Mouse (Mus musculus) lung, postnatal 25 days (tissue): ENCODE measurements around the gene Ifrd2.
A peak's percentile ranks its signal among the peaks of the same experiment; 100 is the strongest.

ENCODE experiments used
- DNase-seq: peaks from one replicate; pipeline ENCODE4 v3.0.0; 2022; ENCODE audit warnings: low spot score

Ifrd2 gene

DNA sequence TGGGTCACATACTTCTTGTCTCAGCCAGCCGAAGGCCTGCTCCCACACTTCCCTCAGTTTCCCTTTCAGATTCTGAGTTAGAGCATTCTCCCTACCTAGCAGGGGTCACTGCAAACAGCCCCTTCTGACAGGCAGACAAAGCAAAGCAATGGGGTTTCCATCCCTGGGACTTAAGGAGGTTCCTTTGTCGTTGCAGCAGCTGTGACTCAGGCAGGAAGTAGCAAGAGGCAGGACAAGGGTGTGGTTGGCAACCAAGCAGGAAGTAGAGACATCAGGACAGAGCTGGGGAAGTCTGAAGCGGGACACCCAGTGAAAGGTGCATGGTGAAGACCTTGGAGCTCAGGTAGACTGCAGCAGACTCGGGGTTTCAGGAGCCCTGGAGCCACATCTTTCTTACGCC, 37.1 kb downstream of the Ifrd2 start:
- DNase-seq, result peak; percentile 81

DNA sequence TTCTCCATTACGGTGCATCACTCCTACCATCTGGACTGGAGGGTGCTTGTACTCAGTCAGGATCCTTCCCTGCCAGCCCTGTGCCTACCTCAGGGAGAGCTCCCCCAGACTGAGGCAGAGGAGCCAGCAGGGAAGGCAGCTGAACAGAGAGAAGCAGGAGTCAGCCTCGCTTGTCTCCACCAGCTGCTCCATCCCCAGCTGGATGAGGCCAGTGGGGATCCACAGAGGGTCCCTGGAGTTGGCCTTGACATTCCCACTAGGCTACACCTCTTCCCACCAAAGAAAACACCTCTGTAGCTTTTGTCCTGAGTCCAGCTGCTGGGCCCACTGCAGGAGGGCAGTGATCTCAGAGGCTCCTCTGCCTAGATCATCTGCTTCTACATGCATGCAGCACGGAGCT, 37.5 kb downstream of the Ifrd2 start:
- no peak for DNase-seq

DNA sequence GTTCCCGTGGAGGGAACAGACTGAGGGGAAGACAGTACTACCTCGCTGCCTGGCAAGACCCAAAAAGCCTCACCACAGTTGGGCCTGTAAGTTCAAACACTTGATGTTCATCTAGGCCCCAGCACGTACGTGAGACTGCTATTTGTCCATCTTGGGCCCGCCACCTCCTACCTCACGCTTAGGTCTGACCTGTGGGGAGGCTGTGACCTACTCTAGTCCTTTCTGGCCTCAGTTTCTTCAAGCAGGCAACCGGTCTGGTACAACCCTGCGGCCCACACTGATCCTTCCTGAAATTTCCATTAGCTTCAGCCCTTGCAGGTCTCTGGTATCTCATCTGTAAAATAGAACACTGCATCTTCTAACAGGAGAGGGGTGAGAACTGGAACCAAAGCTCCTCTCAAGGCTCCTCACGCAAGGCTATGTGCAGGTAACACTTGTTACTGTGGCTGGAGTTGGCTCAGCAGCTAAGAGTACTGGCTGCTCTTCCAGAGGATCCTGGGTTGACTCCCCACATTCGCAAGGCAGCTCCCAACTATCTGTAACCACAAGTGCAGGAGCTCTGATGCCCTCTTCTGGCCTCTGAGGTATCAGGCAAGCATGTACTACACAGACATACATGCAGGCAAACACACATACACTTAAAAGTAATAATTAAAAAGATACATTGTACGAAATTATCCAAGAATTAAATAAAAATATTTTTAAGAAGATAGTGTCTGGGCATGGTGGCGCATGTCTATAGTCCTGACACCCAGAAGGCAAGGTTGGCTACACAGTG, 38.1 kb downstream of the Ifrd2 start:
- DNase-seq, result no peak

DNA sequence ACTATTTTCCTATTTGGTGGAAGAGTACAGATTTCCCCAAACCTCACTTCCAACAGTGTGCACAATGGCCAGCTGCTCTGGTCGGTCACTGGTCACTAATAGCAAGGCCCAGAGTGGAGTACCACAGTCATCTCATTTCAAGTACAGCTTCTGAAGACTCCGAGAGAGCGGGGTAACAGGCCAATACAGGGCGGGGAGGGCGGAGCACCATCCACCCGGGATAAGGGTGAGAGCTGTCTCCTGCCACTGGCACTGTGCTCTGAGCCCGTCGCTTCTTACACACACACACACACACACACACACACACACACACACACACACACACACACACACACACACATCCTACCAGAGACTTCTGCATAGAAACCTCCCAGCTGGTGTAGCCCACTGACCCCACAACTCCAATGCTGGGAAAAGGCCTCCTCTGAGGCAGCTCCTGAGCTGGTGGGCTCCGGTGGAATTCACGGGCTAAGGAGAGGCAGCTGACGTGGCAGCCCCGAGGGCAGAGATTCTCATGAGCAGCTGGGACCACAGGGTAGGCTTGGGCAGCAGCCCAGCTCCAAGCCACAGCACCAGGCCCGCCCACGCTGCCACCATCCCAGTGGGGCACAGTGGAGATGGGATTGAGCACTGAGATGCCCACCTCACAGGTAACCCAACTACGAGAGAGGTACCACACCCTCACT, 38.9 kb downstream of the Ifrd2 start:
- no peak for DNase-seq

DNA sequence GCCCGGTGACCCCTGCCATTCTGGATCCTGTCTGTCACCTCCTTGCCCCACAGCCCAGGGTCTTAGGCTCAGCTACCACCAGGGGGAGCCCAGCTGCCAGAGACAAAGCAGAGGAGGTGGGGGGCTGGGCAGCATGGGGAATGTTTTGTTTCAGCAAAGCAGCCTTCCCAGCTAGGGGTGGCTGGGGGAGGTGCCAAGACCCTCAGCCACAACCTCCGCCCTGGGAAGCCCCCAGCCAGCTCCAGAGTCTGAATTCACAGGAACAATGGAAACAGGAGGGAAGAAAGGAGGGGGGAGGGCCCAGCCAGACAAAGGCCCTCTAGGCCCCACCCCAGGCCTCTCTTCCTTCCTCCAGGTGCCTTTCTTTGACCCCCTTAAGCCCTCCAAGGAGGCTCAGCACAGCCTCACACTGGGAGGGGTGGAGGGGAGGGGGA, 39.4 kb downstream of the Ifrd2 start:
- peak; percentile 88 for DNase-seq

DNA sequence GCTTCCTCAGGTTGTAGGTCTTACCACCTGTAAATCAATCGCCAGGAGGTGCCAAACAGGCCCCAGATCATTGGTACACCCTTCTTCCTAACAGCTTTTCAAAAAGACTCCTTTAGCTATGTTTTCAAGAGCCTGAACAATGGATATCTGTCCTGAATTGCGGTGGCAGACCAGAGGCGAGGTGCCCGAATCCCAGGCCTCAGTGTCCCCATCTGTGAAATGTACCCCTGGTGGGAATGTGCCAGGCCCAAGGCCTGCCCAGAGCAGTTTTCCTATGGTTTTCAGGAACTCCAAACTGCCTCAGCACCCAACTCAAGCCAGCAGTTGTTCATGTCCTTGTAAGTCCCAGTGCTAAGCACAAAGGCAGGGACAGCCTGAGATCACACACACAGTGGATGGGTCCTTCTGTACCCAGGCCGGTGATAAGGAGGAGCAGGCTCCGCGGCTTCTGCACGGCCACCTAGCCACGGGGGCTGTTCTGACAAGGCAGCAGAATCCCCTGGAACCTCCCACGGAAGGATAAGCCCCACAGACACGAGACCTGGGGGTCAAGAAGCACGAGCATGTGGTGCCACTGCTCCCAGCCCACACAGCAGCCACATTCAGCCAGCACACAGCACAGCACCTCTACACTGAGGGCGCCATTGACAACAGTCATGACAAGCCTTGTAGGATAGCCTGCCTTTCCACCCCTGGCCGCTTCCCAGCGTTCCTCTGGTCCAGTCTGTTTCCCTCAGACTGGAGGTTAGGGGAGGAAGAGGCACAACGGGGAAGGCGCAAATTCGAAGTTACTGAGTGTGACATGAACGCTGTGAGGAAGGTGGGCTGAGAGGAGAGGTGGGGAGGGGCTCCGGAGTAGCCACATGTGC, 40.2 kb downstream of the Ifrd2 start:
- no peak for DNase-seq

DNA sequence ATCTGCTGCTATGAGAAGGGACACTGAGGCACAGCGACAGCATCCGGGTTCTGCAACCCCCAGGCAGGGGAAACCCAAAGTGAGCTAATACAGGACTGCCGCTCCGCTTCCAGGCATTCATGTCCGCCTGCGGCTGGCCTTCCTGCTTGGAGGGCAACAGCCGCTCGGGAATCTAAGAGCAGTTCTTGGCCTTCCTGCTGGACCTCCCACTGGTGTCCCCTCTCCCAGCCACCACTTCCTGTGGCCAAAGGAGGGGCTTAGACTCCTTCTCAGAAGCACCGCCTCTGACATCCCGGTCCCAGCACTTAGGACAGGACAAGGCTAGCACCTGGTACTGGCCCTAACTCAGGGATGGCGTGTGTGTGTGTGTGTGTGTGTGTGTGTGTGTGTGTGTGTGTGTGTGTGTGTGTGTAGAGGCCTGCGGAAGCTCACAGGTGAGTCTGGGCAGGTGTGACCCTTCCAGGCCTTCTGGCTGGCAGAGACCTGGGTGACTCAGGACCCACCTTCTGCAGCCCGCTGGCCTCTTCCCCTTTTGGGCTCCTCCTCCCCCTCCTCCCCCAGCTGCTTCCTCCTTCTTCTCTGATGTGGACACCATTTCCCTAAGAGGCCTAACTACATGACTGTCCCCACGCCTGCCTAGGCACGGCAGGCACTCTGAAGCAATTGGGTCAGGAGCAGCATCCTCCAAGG, 41.4 kb downstream of the Ifrd2 start:
- DNase-seq, result no peak

DNA sequence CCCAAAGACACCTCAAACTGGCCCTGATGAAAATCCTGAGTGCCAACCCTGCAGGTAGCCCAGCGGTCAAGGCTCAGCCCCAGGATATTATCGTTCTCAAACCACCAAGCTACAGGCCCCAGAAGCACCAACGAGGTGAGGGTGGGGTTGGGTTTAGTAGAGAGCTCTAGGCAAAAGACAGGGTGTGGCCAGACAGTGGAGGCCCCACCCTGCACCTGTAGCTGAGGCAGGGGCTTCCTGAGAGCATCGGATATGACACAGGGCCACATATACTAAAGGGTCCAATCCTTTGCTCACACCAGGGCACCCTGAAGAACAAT, 41.9 kb downstream of the Ifrd2 start:
- no peak for DNase-seq

DNA sequence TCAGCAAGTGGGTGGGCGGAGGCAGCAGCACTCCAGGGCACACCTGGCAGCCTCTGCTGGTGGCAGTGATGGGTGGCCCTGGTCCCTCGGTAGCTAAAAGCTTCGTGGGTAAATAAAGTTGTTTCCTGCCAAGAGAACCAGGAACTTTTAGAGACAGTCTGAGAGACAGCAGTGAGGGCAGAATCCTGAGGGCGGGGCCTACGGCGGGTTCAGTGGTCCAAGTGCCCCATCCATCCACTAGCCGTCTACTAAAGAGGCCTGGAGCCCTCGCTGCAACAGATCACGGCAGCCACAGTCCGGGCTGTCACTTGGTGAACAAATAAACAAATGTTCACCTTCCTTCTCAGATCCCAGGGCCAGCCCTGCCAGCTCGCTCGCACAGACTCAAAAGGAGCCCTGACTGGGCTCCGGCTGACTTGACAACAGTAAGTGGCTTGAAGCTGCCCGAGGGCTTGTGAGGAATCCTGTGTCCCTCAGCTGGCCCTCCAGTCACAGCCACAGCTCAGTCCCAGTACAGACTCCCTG, 42.5 kb downstream of the Ifrd2 start:
- no peak for DNase-seq

DNA sequence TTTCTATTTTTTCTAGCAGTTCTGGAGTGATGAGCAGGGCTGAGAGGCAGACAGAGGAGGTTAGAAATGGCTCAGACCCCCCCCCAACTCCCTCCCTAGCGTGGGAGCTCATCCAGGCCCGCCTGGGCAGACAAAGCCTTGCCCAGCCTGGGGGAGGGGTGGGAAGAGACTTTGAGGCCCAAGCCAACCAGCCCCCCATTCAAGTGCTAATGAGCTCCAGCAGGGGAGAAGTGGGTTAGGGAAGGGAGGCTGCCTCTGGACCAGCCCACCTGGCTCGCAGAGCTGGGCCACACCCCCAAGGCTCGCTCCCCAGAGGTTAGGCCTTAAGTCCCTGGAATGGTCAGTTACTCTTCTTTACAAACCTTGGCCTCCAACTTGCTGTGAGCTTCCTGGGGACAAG, 43.1 kb downstream of the Ifrd2 start:
- no peak for DNase-seq

DNA sequence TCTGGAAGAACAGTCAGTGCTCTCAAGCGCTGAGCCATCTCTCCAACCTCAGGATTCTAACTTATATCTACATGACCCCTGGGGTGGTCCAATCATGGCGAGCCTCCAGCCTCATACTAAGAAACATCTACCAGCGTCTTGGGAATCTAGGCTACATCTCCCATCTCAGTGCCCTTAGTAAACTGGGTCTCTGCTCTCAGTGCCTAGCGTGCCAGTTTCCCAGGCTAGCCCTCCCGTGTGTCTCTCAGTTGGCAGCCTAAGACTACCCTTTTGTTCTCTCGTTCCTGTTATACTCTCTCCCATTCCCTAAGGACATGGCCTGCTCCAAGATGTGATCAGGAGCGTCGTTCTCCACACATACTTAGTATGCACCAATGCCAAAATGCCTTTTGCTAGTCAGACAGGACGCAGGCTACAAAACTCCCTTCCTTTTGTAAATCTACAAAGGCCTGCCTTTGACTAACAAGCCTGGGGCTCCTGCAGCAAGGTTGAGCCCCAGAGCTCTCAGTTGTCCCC, 43.9 kb downstream of the Ifrd2 start:
- no peak for DNase-seq

DNA sequence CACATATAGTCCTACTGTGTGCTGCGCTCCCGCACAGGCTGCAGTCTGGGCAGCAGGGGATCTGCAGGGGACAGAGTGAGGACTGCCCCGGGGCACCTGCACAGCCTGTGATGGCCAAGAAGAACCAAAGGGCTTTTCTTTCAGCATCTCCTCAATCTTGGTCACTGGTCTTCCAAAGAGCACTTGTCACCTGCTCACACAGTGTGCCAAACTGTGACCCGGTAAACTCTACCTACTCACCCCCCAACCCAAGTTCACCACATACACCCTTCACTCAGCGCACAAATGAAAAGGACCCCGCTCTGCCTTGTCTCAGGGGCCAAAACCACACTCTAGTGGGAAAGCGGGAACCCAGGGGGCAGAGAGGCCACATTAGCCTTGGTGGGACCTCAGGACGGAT, 44.4 kb downstream of the Ifrd2 start:
- DNase-seq, result no peak

DNA sequence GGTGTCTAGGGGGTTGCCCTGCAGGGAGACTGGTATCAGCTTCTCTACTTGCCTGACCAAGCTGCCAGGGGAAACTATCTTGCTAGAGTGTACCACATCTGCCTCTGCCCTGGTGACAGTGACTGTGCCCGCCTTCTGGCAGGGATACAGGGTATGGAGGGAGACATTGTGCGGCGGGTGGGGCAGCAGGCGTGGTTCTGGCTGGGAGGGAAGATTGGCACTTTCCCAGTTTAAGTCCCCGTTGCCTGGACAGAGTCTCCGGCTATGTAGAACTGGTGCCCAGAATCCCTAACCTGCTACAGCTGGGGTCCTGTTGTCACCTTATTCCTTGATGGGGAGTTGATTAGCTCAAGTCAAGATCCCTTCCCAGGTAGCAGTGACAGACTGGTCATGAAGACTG, 45.0 kb downstream of the Ifrd2 start:
- peak; percentile 78 for DNase-seq

DNA sequence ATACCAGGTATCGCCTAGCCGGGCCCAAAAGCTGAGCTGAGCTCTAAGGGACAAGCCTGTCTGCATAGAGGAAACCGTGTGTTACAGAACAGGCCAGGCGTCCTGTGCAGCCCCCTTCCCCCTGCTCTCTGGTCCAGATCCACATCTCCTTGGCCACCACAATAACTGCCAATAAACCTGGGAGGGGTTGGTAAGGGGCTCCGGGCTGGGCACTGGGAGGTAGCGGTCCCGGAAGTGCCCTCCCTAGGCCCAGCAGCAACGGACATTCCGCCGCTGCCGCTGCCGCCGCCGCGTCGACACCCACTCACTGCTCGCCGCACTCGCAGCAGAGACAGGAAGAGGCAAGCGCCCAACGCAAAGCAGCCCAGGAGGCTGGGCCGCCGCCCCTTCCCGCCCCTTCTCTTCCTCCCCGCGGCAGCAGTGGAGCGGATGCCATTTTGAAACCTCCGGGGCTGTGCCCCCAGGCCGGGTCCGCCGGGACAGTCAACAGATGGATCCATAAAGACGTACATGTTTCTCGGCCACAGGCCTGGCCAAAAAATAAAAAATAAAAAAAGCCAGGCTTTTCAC, 45.7 kb downstream of the Ifrd2 start:
- peak; percentile 90 for DNase-seq

DNA sequence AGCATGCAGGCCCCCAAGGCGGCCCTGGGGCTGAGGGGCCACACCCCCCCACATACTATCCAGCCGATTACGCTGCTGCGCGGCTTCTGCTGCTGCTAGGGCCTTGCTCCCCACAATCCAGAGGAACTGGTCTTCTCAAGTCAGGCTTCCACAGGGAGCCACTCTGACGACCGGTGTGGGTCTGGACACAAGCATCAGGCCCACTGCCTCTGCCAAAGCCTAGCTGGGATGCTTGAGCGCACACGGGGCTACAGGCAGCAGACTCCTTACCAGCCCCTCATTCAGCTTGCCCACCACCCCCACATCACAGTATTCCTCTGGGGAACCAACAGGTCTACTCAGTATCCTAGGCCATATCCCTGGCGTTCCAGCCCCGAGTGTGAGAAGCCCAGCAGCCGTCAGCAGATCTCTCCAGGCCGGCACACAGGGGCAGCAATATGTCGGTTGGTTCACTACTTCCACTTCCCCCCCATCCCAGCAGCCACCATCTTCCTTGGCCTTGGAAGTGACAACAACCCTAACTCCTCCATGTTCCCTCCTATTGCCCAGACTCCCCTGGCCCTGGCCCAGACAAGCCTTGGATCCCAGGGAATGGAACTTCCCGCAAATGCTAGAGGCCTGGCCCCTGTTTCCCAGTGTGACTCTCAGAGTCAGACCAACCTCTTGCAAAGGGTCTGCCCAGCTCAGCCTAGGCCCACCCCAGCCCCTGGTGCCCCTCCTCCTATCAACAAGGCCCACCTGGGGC, 46.4 kb downstream of the Ifrd2 start:
- DNase-seq, result no peak

DNA sequence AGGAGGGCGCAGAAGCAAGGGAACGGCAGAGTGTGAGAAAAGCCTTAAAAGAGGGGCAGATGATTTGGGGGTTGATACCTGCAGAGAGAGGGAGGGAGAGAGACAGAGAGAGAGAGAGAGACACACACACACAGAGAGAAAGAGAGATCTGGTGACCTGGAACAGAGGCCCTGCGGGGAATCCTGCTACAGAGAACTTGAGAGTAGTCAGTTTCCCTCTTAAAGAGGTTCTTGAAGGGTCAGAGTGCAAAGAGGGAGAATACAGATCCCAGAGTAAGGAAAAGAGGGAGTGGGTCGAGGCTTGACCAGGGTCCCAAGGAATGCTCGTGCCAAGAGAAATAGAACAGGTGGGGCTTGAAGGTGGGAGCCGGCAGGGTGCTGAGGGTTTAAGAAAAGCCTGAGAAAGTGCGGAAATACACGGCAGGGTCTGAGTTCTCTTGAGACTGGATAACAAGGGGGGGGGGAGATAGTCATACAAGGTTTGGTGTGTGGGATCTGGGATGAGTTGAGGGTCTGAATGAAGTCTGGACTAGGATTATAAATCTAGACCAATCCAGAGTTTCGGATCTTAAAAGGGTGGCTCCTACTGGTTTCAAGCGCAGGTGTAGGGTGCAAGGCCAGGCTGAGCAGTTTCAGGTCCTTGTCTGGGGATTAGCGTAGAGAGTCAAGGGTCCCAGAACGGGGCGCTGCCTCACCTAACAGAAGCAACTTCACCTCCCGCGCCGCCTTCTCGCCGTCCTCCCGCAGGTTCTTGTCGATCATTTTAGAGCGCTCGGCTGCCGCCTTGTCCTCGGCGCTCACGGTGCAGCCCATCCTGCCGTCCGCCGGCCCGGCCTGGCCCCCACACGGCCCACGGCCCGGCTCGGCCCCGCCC, 47.2 kb downstream of the Ifrd2 start:
- DNase-seq, result no peak

DNA sequence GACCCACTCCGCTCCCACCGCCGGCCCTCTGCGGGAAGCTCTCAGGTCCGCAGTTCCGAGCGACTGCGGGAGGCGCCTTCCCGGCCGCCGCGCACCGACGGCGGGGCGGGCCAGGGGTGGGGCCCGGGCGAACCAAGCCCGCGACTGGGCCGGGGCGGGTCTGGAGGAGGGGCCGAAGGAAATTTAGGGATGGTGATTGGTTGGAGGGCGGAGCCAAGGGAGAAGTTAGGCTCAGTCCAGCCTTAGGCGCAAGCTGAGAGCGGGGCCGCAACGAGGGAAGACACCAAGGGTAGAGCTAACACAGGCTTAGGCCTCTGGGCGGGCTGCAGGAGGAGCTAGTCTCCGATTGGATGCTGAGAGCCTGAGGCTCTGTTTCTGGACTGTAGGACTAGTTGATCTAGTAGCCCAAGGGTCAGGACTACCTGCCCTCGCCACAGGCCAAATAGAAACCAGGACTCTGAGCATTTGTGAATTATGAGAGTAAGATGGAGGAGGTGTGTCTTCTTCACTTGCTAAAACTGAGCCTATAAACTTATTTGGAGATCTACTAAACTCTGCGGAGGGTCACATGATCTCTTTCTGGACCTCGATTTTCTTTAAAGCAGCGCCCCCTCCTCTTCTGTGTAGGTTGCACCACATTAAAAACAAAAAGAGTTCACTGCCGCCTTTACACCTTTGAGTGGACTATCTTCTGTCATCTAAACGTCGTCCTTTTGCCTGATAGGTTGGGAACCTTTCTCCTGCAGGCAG, 48.0 kb downstream of the Ifrd2 start, which contains the start of gene Gnai2:
Gene Gnai2 (minus strand): TSS at position 89 of the 750 bp plus-strand sequence.
- DNase-seq, result peak; percentile 99

DNA sequence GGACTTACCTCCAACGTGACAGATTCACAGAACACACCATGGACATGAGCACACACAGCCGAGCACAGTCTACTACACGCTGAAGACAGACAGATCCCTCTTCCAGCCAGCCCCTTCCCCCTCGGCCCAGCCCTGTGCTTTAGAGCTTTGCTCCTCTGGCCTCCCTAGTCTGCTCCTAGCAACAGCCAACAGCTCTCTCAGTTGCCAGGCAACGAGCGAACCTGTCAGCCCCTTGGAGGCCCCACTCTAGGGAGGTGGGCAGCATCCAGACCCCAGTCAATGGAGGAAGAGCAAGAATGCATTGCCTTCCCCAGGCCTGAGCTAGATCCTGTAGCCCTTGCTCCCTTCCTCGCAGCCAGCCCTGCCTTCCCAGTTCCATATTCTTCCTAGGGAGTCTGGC, 49.6 kb downstream of the Ifrd2 start:
- DNase-seq, result no peak

DNA sequence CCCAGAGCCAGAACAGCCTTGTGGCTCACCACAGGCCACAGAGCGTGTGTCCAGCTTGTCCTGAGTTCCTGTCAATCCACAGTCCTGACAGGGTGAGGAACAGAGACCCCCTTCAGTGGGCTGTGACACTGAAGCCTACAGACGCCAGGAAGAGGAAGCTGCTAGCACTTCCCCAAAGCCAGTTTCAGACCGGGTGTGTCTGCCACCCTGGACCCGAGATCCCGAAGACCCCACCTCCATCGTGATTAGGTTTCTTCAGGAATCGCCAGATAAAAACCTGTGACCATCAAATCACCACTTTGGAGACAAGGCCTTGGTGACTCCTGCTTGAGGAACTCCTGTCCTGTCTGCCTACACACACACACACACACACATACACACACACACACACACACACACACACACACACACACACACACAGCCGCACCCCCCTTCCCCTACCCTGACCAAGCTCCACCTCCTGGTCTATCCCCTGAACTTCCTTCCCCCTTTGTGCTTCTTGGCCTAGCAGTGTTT, 52.9 kb downstream of the Ifrd2 start:
- DNase-seq, result no peak
